Mouse (Mus musculus) cerebellum, adult 11-12 months (tissue): ENCODE measurements around the gene Rnf19b.
A peak's percentile ranks its signal among the peaks of the same experiment; 100 is the strongest.

ENCODE experiments used
- DNase-seq: peaks from one replicate; pipeline ENCODE4 v3.0.0; 2022

The Rnf19b gene

GRCm38 (mm10) chr4:129081041-129081440, 23.0 kb downstream of the Rnf19b start:
- peak; percentile 93 for DNase-seq

GRCm38 (mm10) chr4:129081512-129081911, 23.4 kb downstream of the Rnf19b start:
- DNase-seq = no peak

- DNase-seq = no peak
Observed at GRCm38 (mm10) chr4:129081939-129082338, 23.9 kb downstream of the Rnf19b start.

- peak; percentile 80 for DNase-seq
Observed at GRCm38 (mm10) chr4:129082379-129083115, 24.5 kb downstream of the Rnf19b start.

- no peak for DNase-seq
Observed at GRCm38 (mm10) chr4:129084896-129085295, 26.8 kb downstream of the Rnf19b start.

GRCm38 (mm10) chr4:129086078-129086477, 28.0 kb downstream of the Rnf19b start:
- peak; percentile 64 for DNase-seq

- DNase-seq = no peak
Observed at GRCm38 (mm10) chr4:129087850-129088249, 29.8 kb downstream of the Rnf19b start.

GRCm38 (mm10) chr4:129095276-129095675, 37.2 kb downstream of the Rnf19b start:
- no peak for DNase-seq

GRCm38 (mm10) chr4:129097006-129097405, 38.9 kb downstream of the Rnf19b start:
- no peak for DNase-seq

- DNase-seq = no peak
Observed at GRCm38 (mm10) chr4:129102133-129102829, 44.2 kb downstream of the Rnf19b start.

- no peak for DNase-seq
Observed at GRCm38 (mm10) chr4:129105356-129105755, 47.3 kb downstream of the Rnf19b start, which contains the start of gene Tmem54. Gene Tmem54, plus strand, starts transcription at chr4:129105548.

GRCm38 (mm10) chr4:129106073-129106472, 48.0 kb downstream of the Rnf19b start:
- DNase-seq = no peak

- DNase-seq = no peak
Observed at GRCm38 (mm10) chr4:129107348-129107899, 49.4 kb downstream of the Rnf19b start.

GRCm38 (mm10) chr4:129108624-129109023, 50.6 kb downstream of the Rnf19b start:
- DNase-seq = no peak

GRCm38 (mm10) chr4:129110804-129111203, 52.7 kb downstream of the Rnf19b start:
- no peak for DNase-seq

GRCm38 (mm10) chr4:129111350-129111749, 53.3 kb downstream of the Rnf19b start:
- DNase-seq = no peak

GRCm38 (mm10) chr4:129112231-129112630, 54.2 kb downstream of the Rnf19b start:
- DNase-seq = no peak

- peak; percentile 85 for DNase-seq
Observed at GRCm38 (mm10) chr4:129113083-129113988, 55.3 kb downstream of the Rnf19b start.

- DNase-seq = no peak
Observed at GRCm38 (mm10) chr4:129116703-129117102, 58.6 kb downstream of the Rnf19b start.

GRCm38 (mm10) chr4:129117720-129118510, 59.8 kb downstream of the Rnf19b start:
- no peak for DNase-seq

- no peak for DNase-seq
Observed at GRCm38 (mm10) chr4:129119708-129120107, 61.6 kb downstream of the Rnf19b start.
